In the genomic region with DNA sequence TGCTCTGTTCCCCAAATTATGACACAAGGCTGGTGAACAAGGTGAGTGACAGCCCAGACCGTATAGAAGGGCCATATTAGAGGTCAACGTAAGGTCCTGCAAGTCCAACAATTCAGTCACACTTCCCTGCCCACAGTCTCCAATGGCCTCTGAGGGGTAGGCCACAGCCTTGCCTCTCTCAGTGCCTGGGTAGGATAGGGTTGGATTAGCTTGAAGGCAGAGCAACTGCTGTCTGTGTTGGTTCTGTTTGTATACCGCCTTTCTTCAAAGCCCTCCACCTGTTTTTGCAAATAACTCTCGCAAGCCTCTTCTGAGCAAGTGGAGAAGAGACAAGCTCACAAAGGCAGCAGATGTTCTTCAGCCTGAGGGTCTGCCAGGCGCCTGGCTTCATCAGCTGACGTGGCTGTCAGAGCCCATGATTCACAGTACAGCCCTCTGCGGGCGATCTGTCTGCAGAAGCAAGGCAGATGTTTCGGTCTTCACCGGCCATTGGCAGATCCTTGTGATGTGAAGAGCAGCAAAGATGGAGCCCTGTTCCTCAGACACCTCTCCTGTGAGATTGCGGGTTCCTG, we compare ENCODE assay signal across 12 mouse cellular contexts.
DNase-seq lines count a peak whose midpoint lies in the region; ATAC-seq lines count a peak whose summit lies in the region.
"Had no signal": no experiment of that assay in that cellular context is flagged by ENCODE, and none has a peak within 500 bp of the region (broad histone marks: within the 10 kb centered on the region; RNA-seq: fewer than 3 reads in every experiment).

No protein-coding gene starts in this region.

- H3K36me3 ChIP-seq in limb, embryonic 13.5 days, result no peaks in the 10 kb centered on the region
- H3K36me3 ChIP-seq in limb, embryonic 10.5 days, result no peaks in the 10 kb centered on the region
- H3K36me3 ChIP-seq in intestine, embryonic 16.5 days (ENCODE audit: control insufficient read depth, insufficient read depth, low read length), result no peaks in the 10 kb centered on the region

- H3K4me3 ChIP-seq in limb, embryonic 13.5 days, result no peak overlapping the region
- H3K4me3 ChIP-seq in limb, embryonic 10.5 days, result no peak overlapping the region
- no peak overlapping the region for H3K4me3 ChIP-seq in intestine, embryonic 16.5 days (ENCODE audit: low read length)

- H3K9ac ChIP-seq in limb, embryonic 13.5 days, result no peak overlapping the region
- H3K9ac ChIP-seq in intestine, embryonic 16.5 days (ENCODE audit: low read depth, low read length), result no peak overlapping the region

- peak; percentile 34 for DNase-seq in embryo, embryonic 10 days (ENCODE audit: low spot score)
- DNase-seq in embryo, embryonic 9.5 days (ENCODE audit: extremely low spot score), result no peak
- no peak for DNase-seq in limb, embryonic 10.5 days (ENCODE audit: low spot score)
- peak; percentile 80 for DNase-seq in retina, postnatal 1 day
- DNase-seq in kidney, postnatal 25 days, result no peak
- DNase-seq: gastrocnemius, postnatal 36 days; kidney, postnatal 36 days; thymus, postnatal 25 days had no signal

- no peak overlapping the region for H3K4me2 ChIP-seq in limb, embryonic 13.5 days (replicated peaks)
- no peak overlapping the region for H3K4me2 ChIP-seq in intestine, embryonic 16.5 days (ENCODE audit: low read depth, low read length)

- peaks cover 7% of the 10 kb centered on the region for H3K9me3 ChIP-seq in limb, embryonic 13.5 days
- H3K9me3 ChIP-seq in limb, embryonic 10.5 days (replicated peaks), result no peaks in the 10 kb centered on the region
- H3K9me3 ChIP-seq in intestine, embryonic 16.5 days (ENCODE audit: control insufficient read depth, low read length), result no peaks in the 10 kb centered on the region

- no peaks in the 10 kb centered on the region for H3K27me3 ChIP-seq in limb, embryonic 13.5 days
- no peaks in the 10 kb centered on the region for H3K27me3 ChIP-seq in limb, embryonic 10.5 days (ENCODE audit: low read depth, poor library complexity, severe bottlenecking)
- no peaks in the 10 kb centered on the region for H3K27me3 ChIP-seq in intestine, embryonic 16.5 days (replicated peaks; ENCODE audit: control insufficient read depth, insufficient read depth, low read length)

- WGBS in limb, embryonic 13.5 days, result 67% methylated on average over 11 of the region's 11 CpGs
- 66% methylated on average over 11 of the region's 11 CpGs for WGBS in limb, embryonic 10.5 days
- 64% methylated on average over 11 of the region's 11 CpGs for WGBS in intestine, embryonic 16.5 days

- H3K4me1 ChIP-seq in limb, embryonic 13.5 days, result peaks cover 17% of the 10 kb centered on the region
- peaks cover 28% of the 10 kb centered on the region for H3K4me1 ChIP-seq in limb, embryonic 10.5 days
- H3K4me1 ChIP-seq in intestine, embryonic 16.5 days (ENCODE audit: control insufficient read depth, insufficient read depth, low read length), result peaks cover 17% of the 10 kb centered on the region

- peak; percentile 67 for ATAC-seq in limb, embryonic 13.5 days (ENCODE audit: low FRiP score, low read depth)
- ATAC-seq in intestine, embryonic 16.5 days, result peak; percentile 5; the same call in 1 of the 2 replicates
- no peak for ATAC-seq in erythroid progenitor cell, adult 5-6 weeks (replicated peaks; ENCODE audit: low FRiP score, poor library complexity, severe bottlenecking)

- no peak overlapping the region for H3K27ac ChIP-seq in limb, embryonic 13.5 days
- H3K27ac ChIP-seq in limb, embryonic 10.5 days, result no peak overlapping the region
- no peak overlapping the region for H3K27ac ChIP-seq in intestine, embryonic 16.5 days (ENCODE audit: low read length)
- H3K27ac ChIP-seq: macrophage had no signal

Comparison
In these comparisons a context has a peak if more than half of its experiments do, and no peak if none do; other contexts are left out.
1. DNase-seq: peak in embryo, embryonic 10 days (single experiment) and retina, postnatal 1 day (single experiment); none in embryo, embryonic 9.5 days (single experiment), limb, embryonic 10.5 days (single experiment) and kidney, postnatal 25 days (0 of 2).